Mouse (Mus musculus) intestine, embryonic 15.5 days (tissue): ENCODE measurements around the gene Ripor1. TPM values are rescaled to one million over a fixed set of nuclear protein-coding genes. Genes with fewer than 3 reads are reported as not detected.
"Not testable (repeated sequence)": the region's sequence is repeated elsewhere in the genome, so short reads cannot be mapped to it uniquely, and the experiment has no call there.

Source experiments
- ATAC-seq: fragments of 200-750 bp; cut with Nextera tagmentation; 2 replicates; pipeline ENCODE4 v1.8.0; 2017; ENCODE audit warnings: moderate TSS enrichment, moderate library complexity
- H3K27ac ChIP-seq: fragments of 300-500 bp; sonication (generic); 2 replicates; pipeline ENCODE4 v1.5.1; 2015; ENCODE audit warnings: mild to moderate bottlenecking, inconsistent platforms
- H3K27me3 ChIP-seq: fragments of 300-500 bp; sonication (generic); replicated peaks from 2 replicates; pipeline ENCODE4 v1.6.1; 2015; ENCODE audit warnings: inconsistent platforms
- H3K36me3 ChIP-seq: fragments of 300-500 bp; sonication (generic); 2 replicates; pipeline ENCODE4 v1.6.1; 2015; ENCODE audit warnings: inconsistent platforms
- H3K4me1 ChIP-seq: fragments of 300-500 bp; sonication (generic); replicated peaks from 2 replicates; pipeline ENCODE4 v1.6.1; 2015; ENCODE audit warnings: inconsistent platforms
- H3K4me2 ChIP-seq: fragments of 300-500 bp; sonication (generic); replicated peaks from 2 replicates; pipeline ENCODE4 v1.6.1; 2015; ENCODE audit warnings: mild to moderate bottlenecking, inconsistent platforms
- H3K4me3 ChIP-seq: fragments of 300-500 bp; sonication (generic); replicated peaks from 2 replicates; pipeline ENCODE4 v1.5.1; 2015; ENCODE audit warnings: inconsistent platforms
- H3K9ac ChIP-seq: fragments of 300-500 bp; sonication (generic); 2 replicates; pipeline ENCODE4 v1.6.1; 2015; ENCODE audit warnings: inconsistent platforms
- H3K9me3 ChIP-seq: fragments of 300-500 bp; sonication (generic); 2 replicates; pipeline ENCODE4 v1.6.1; 2016; ENCODE audit warnings: inconsistent platforms
- WGBS: fragments of 180-500 bp; shearing (Covaris S2); methylation state at CpG from one replicate; pipeline ENCODE4 v1.1.7; 2015; 5-methylcytosine and 5-hydroxymethylcytosine counted together
- polyA plus RNA-seq: library from polyadenylated mRNA; unstranded; fragments of >200 nt; fragmentation: Nextera tagmentation; extraction: Ambion mirVana; gene quantifications from 2 replicates; pipeline ENCODE4 v1.2.1, GENCODE M21; 2015

Gene Ripor1
- polyA plus RNA-seq, 1 experiment from 2014 or later: 18.5 TPM

- no peak for ATAC-seq
- H3K9ac ChIP-seq: no peak overlapping the region
- H3K4me1 ChIP-seq: no peaks in the 10 kb centered on the region
- H3K27ac ChIP-seq: no peak overlapping the region
- H3K4me2 ChIP-seq: no peak overlapping the region
- H3K27me3 ChIP-seq: no peaks in the 10 kb centered on the region
- no peaks in the 10 kb centered on the region for H3K9me3 ChIP-seq
- no peaks in the 10 kb centered on the region for H3K36me3 ChIP-seq
- WGBS: 59% methylated on average over 3 of the region's 3 CpGs
- H3K4me3 ChIP-seq: no peak overlapping the region
These were observed 25.3 kb upstream of the Ripor1 start for GRCm38 (mm10) chr8:105579719-105580118.

DNA sequence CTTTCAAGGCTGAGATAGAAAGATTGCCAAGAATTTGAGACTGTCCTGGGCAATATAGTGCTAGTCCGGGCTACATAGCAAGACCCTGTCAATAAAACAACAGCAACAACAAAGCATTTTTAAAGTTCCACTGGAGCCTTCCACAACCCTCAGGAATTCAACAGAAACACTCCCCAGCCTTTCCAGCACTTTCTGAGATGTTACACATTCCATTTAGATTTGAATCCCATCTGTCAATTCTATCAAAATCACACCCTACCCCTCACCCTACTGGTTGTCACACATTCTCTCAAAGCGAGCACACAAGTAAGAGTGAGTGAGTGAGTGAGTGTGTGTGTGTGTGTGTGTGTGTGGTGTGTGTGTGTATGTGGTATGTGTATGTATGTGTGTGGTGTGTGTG lies 12.6 kb upstream of the Ripor1 start:
- Histone ChIP-seq H3K9ac (no peak overlapping the region), H3K36me3 (no peaks in the 10 kb centered on the region), H3K9me3 (no peaks in the 10 kb centered on the region), H3K27ac (0 out of 2 replicates have a peak overlapping the region, but pooled peaks have one; percentile 32), H3K4me3 (no peak overlapping the region), H3K4me2 (no peak overlapping the region), H3K4me1 (peaks cover 14% of the 10 kb centered on the region), H3K27me3 (no peaks in the 10 kb centered on the region)
- 74% methylated on average over 2 of the region's 2 CpGs for WGBS
- ATAC-seq: no peak

DNA sequence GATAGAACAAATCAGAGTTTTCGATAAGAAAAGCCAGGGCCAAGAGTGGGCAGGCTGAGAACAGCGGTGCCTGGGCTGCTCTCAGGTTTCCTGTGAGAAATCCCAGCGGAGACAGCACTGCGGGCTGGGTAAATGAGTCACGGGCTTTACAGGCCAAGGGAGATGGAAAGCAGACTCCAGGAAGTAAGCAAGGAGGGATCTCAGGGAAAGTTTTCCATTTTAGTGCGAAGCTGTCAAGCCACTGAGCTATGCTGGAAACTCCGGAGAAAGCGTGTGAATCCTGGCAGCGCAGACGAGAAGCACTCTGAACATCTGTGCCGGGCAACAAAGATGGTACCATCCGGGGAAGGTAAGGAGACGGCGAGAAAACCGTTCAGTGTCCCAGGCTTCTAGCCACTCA lies 11.2 kb upstream of the Ripor1 start:
- Histone ChIP-seq H3K4me3 (peak overlapping the region; percentile 12; the same call in 1 of the 2 replicates), H3K9ac (no peak overlapping the region), H3K27me3 (no peaks in the 10 kb centered on the region), H3K9me3 (no peaks in the 10 kb centered on the region), H3K4me1 (peaks cover 14% of the 10 kb centered on the region), H3K27ac (peak overlapping the region; percentile 69), H3K4me2 (peak overlapping the region; percentile 49), H3K36me3 (no peaks in the 10 kb centered on the region)
- peak; percentile 66 for ATAC-seq
- WGBS: 10% methylated on average over 15 of the region's 15 CpGs

DNA sequence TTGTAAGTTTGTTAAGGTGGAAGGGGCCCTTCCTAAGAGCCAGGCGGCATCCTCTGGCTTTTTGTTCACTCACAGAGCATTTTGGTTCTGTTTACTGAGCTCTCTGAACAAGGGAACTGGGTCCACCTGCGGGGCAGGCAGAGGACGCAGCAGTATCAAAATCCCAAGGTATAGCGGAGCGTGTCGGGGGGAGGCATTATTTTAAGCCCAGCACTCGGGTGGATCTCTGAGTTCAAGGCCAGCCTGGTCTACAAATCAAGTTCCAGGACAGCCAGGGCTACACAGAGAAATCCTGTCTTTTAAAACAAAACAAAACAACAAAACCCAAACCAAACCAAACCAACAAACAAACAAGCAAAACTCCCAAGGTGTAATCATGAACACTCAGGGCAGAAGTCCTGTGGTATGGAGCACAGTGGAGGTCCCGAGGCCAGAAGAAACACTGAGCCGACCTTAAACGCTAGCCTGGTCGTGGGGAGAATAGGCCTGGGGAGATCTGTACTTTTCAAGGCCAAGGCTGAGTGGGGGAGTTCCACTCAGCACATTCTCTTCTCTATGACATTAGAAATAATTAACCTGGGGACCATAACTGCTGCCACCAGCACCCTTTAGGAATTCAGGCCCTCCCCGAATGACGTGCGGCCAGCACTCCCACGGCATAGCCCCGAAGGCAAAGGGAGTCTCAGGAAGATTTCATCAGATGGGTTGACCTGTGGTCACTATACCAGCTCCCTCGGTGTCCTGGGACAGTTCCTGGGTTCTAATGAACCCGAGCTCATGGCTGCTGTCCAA lies 10.4 kb upstream of the Ripor1 start:
- H3K4me3 ChIP-seq: peak overlapping the region; percentile 12; the same call in 1 of the 2 replicates
- no peaks in the 10 kb centered on the region for H3K9me3 ChIP-seq
- H3K9ac ChIP-seq: no peak overlapping the region
- peak overlapping the region; percentile 49 for H3K4me2 ChIP-seq
- no peaks in the 10 kb centered on the region for H3K36me3 ChIP-seq
- peak overlapping the region; percentile 69 for H3K27ac ChIP-seq
- H3K4me1 ChIP-seq: peaks cover 14% of the 10 kb centered on the region
- WGBS: 47% methylated on average over 18 of the region's 18 CpGs
- H3K27me3 ChIP-seq: no peaks in the 10 kb centered on the region
- peak; percentile 40; the same call in 1 of the 2 replicates for ATAC-seq

GRCm38 (mm10) chr8:105596362-105597034 lies 8.6 kb upstream of the Ripor1 start:
- Histone ChIP-seq H3K27me3 (no peaks in the 10 kb centered on the region), H3K36me3 (no peaks in the 10 kb centered on the region), H3K27ac (0 out of 2 replicates have a peak overlapping the region, but pooled peaks have one; percentile 27), H3K9ac (no peak overlapping the region), H3K4me3 (peak overlapping the region; percentile 19), H3K4me1 (peaks cover 14% of the 10 kb centered on the region), H3K4me2 (peak overlapping the region; percentile 56), H3K9me3 (no peaks in the 10 kb centered on the region)
- 8% methylated on average over 14 of the region's 14 CpGs for WGBS
- ATAC-seq: peak; percentile 83

DNA sequence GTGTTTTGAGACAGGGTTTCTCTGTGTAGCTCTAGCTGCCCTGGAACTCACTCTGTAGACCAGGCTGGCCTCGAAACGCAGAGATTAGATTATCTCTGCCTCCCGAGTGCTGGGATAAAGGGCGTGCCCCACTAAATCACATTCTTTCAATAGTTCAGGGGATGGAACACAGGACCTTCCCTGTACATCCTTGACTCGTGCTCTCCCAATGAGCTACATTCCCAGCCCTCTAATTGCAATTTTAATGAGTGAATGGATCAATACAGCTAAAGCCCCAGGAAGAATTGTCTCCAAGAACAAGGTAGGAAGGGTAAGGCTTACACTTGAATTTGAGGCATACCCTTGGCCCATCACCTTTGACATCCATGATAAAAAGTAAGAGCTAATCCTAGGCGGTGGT lies 6.3 kb upstream of the Ripor1 start:
- no peak overlapping the region for H3K27ac ChIP-seq
- peaks cover 14% of the 10 kb centered on the region for H3K4me1 ChIP-seq
- H3K36me3 ChIP-seq: no peaks in the 10 kb centered on the region
- 70% methylated on average over 6 of the region's 6 CpGs for WGBS
- H3K9me3 ChIP-seq: no peaks in the 10 kb centered on the region
- ATAC-seq: no peak
- H3K4me2 ChIP-seq: no peak overlapping the region
- H3K4me3 ChIP-seq: no peak overlapping the region
- H3K9ac ChIP-seq: no peak overlapping the region
- no peaks in the 10 kb centered on the region for H3K27me3 ChIP-seq

DNA sequence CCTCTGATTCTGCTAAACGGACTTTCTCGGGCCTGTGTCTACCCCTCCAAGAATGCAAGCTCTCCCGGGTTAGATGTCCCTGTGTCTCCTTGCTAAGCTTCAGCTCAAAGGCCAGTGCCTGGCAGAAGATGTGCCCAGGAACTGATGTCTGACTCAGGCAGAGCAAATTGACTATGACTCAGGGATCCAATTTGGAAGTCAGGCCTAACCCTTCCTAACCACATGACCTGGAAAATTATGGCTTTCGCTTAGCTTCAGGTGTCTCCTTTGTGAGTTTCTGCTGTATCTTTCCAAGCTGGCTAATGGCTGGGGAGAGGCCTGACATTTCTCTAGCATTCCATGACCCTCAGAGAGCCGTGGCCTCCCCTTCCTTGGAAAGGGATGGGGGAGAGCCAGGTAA lies 3.8 kb upstream of the Ripor1 start:
- H3K27ac ChIP-seq: no peak overlapping the region
- no peak overlapping the region for H3K9ac ChIP-seq
- no peak overlapping the region for H3K4me3 ChIP-seq
- H3K36me3 ChIP-seq: no peaks in the 10 kb centered on the region
- H3K4me2 ChIP-seq: no peak overlapping the region
- WGBS: 77% methylated on average over 5 of the region's 5 CpGs
- peaks cover 18% of the 10 kb centered on the region for H3K4me1 ChIP-seq
- no peak for ATAC-seq
- H3K9me3 ChIP-seq: no peaks in the 10 kb centered on the region
- H3K27me3 ChIP-seq: no peaks in the 10 kb centered on the region

- not testable (repeated sequence) for H3K27me3 ChIP-seq, H3K9me3 ChIP-seq, H3K4me2 ChIP-seq, H3K4me3 ChIP-seq, H3K27ac ChIP-seq, H3K9ac ChIP-seq, H3K36me3 ChIP-seq, ATAC-seq
- 79% methylated on average over 3 of the region's 3 CpGs for WGBS
- H3K4me1 ChIP-seq: peaks cover 23% of the 10 kb centered on the region
These were observed 2.5 kb upstream of the Ripor1 start for GRCm38 (mm10) chr8:105602540-105602939.

- Histone ChIP-seq H3K4me3 (peak overlapping the region; percentile 74), H3K9me3 (no peaks in the 10 kb centered on the region), H3K36me3 (no peaks in the 10 kb centered on the region), H3K4me1 (peaks cover 25% of the 10 kb centered on the region), H3K9ac (peak overlapping the region; percentile 83), H3K4me2 (peak overlapping the region; percentile 93), H3K27ac (peak overlapping the region; percentile 89), H3K27me3 (no peaks in the 10 kb centered on the region)
- peak; percentile 65 for ATAC-seq
- WGBS: under 1% methylated on average over 33 of the region's 39 CpGs
These were observed 585 bp downstream of the Ripor1 start for GRCm38 (mm10) chr8:105605491-105606188.

- peak overlapping the region; percentile 74 for H3K4me3 ChIP-seq
- peak overlapping the region; percentile 83 for H3K9ac ChIP-seq
- WGBS: 2% methylated on average over 30 of the region's 30 CpGs
- H3K4me1 ChIP-seq: peaks cover 25% of the 10 kb centered on the region
- H3K27me3 ChIP-seq: no peaks in the 10 kb centered on the region
- H3K27ac ChIP-seq: peak overlapping the region; percentile 89
- peak; percentile 75 for ATAC-seq
- no peaks in the 10 kb centered on the region for H3K9me3 ChIP-seq
- peak overlapping the region; percentile 93 for H3K4me2 ChIP-seq
- no peaks in the 10 kb centered on the region for H3K36me3 ChIP-seq
These were observed 1.4 kb downstream of the Ripor1 start for GRCm38 (mm10) chr8:105606189-105607023.

DNA sequence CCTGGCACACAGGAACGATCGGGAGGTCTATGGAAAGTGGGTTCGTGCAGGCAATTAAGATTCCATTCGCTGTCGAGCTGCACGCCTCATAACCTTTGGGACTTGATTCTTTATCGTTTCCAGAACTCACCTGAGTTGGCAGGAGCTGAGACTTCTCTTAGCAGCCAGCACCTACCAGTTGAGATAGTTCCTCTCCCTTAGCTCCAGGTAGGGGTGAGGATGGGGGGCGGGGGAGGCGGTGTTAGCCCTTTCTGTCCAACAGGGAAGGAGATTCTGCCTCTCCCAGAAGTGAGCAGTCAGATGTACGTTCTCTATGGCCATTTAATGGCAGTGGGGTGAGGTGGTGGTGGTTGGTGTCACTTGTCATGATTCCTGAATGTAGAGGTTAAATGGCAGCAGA lies 2.0 kb downstream of the Ripor1 start:
- H3K4me1 ChIP-seq: peaks cover 25% of the 10 kb centered on the region
- no peaks in the 10 kb centered on the region for H3K27me3 ChIP-seq
- no peaks in the 10 kb centered on the region for H3K36me3 ChIP-seq
- H3K4me2 ChIP-seq: peak overlapping the region; percentile 93
- no peaks in the 10 kb centered on the region for H3K9me3 ChIP-seq
- no peak for ATAC-seq
- 0 out of 2 replicates have a peak overlapping the region, but pooled peaks have one; percentile 89 for H3K27ac ChIP-seq
- peak overlapping the region; percentile 83; the same call in 1 of the 2 replicates for H3K9ac ChIP-seq
- H3K4me3 ChIP-seq: peak overlapping the region; percentile 74
- WGBS: 6% methylated on average over 10 of the region's 10 CpGs
